Comparison of ENCODE assay signal across 13 mouse cellular contexts in the genomic region with DNA sequence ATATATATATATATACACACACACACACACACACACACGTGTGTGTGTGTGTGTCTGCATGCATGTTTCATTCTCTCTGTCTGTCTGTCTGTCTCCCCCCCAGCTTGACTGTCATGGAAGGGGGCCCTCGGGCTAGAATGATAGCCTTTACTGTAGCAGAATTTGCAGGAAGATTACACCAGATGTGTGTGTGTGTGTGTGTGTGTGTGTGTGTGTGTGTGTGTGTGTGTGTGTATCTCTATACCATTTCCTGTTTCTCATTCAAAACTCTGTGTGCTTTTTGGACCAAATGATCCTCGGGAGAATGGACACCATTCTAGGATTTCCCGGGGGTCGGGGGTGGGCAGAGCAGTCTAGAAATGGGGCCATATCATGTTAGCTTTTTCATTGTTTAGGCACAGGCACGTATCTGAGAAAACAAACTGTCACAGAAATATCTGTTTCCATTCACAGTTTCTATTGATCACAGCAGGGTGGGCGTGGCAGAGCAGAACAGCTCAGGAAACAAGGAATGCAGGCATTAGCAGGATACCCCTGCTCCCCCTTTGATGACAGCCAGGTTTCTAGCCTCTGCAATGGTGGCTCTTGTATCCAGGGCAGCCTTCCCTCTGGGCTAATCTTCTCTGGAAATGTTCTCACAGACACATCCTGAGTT. TPM values are rescaled to one million over a fixed set of nuclear protein-coding genes. Genes with fewer than 3 reads are reported as not detected.
A peak's percentile ranks its signal among the peaks of the same experiment; 100 is the strongest.
DNase-seq lines count a peak whose midpoint lies in the region; ATAC-seq and TF ChIP-seq lines count a peak whose summit lies in the region.
"Had no signal": no experiment of that assay in that cellular context is flagged by ENCODE, and none has a peak within 500 bp of the region (broad histone marks: within the 10 kb centered on the region; RNA-seq: fewer than 3 reads in every experiment).

No protein-coding gene starts in this region.

- no peak overlapping the region for H3K4me2 ChIP-seq in liver, embryonic 15.5 days
- no peak overlapping the region for H3K4me2 ChIP-seq in liver, embryonic 11.5 days
- H3K4me2 ChIP-seq in embryonic facial prominence, embryonic 13.5 days, result no peak overlapping the region
- H3K4me2 ChIP-seq: lung, embryonic 14.5 days had no signal

- DNase-seq in gastrocnemius, adult 2 months, result no peak
- no peak for DNase-seq in gastrocnemius, postnatal 14 days
- no peak for DNase-seq in liver, embryonic 11.5 days (ENCODE audit: low spot score)
- DNase-seq in CD4-positive helper T cell, adult 2 months (ENCODE audit: low read depth, low spot score), result peak; percentile 66
- DNase-seq in left cerebral cortex, adult 18-20 months (ENCODE audit: low spot score in 2 of 2), result no peak
- DNase-seq in right cerebral cortex, postnatal 25 days, result no peak

- H3K4me1 ChIP-seq in liver, embryonic 15.5 days (replicated peaks), result peaks cover 14% of the 10 kb centered on the region
- H3K4me1 ChIP-seq in liver, embryonic 11.5 days (replicated peaks; ENCODE audit: control insufficient read depth, insufficient read depth, low read length), result peaks cover 7% of the 10 kb centered on the region; the same call in 1 of the 2 replicates
- H3K4me1 ChIP-seq in embryonic facial prominence, embryonic 13.5 days, result peaks cover 8% of the 10 kb centered on the region

- H3K27me3 ChIP-seq in liver, embryonic 15.5 days, result no peaks in the 10 kb centered on the region
- H3K27me3 ChIP-seq in liver, embryonic 11.5 days (replicated peaks; ENCODE audit: control insufficient read depth, insufficient read depth, low read length), result no peaks in the 10 kb centered on the region
- no peaks in the 10 kb centered on the region for H3K27me3 ChIP-seq in embryonic facial prominence, embryonic 13.5 days
- H3K27me3 ChIP-seq: megakaryocyte, embryonic 14.5 days; Patski had no signal

- no peak overlapping the region for H3K9ac ChIP-seq in liver, embryonic 15.5 days
- H3K9ac ChIP-seq in liver, embryonic 11.5 days (ENCODE audit: low read depth, low read length), result no peak overlapping the region
- no peak overlapping the region for H3K9ac ChIP-seq in embryonic facial prominence, embryonic 13.5 days
- H3K9ac ChIP-seq: lung, embryonic 14.5 days had no signal

- H3K27ac ChIP-seq in gastrocnemius, adult 2 months, result peak overlapping the region; percentile 63
- H3K27ac ChIP-seq in liver, embryonic 15.5 days (replicated peaks), result 0 out of 2 replicates have a peak overlapping the region, but pooled peaks have one; percentile 53
- H3K27ac ChIP-seq in liver, embryonic 11.5 days (ENCODE audit: low read depth, low read length), result no peak overlapping the region
- H3K27ac ChIP-seq in embryonic facial prominence, embryonic 13.5 days, result peak overlapping the region; percentile 7; the same call in 1 of the 2 replicates
- H3K27ac ChIP-seq: kidney, postnatal 0 days had no signal

- H3K9me3 ChIP-seq in liver, embryonic 15.5 days (replicated peaks), result no peaks in the 10 kb centered on the region
- H3K9me3 ChIP-seq in liver, embryonic 11.5 days (ENCODE audit: control insufficient read depth, low read length), result no peaks in the 10 kb centered on the region
- H3K9me3 ChIP-seq in embryonic facial prominence, embryonic 13.5 days, result no peaks in the 10 kb centered on the region
- H3K9me3 ChIP-seq: megakaryocyte, embryonic 14.5 days had no signal

- no peak for ATAC-seq in liver, embryonic 15.5 days (ENCODE audit: insufficient read depth)
- no peak for ATAC-seq in liver, embryonic 11.5 days (replicated peaks; ENCODE audit: low FRiP score)
- ATAC-seq in embryonic facial prominence, embryonic 13.5 days (ENCODE audit: insufficient number of reproducible peaks, insufficient read depth, low FRiP score, low TSS enrichment, low read depth), result no peak
- ATAC-seq: Patski had no signal

- WGBS in liver, embryonic 15.5 days (ENCODE audit: insufficient replicate concordance), result 28% methylated on average over 7 of the region's 7 CpGs
- 46% methylated on average over 7 of the region's 7 CpGs for WGBS in liver, embryonic 11.5 days
- WGBS in embryonic facial prominence, embryonic 13.5 days, result 40% methylated on average over 7 of the region's 7 CpGs

- TF ChIP-seq CTCF in gastrocnemius, adult 2 months (IDR thresholded peaks at IDR 0.05), result no peak

- no peak overlapping the region for H3K4me3 ChIP-seq in gastrocnemius, adult 2 months
- no peak overlapping the region for H3K4me3 ChIP-seq in liver, embryonic 15.5 days (replicated peaks)
- H3K4me3 ChIP-seq in liver, embryonic 11.5 days (ENCODE audit: low read depth, low read length), result no peak overlapping the region
- no peak overlapping the region for H3K4me3 ChIP-seq in embryonic facial prominence, embryonic 13.5 days
- H3K4me3 ChIP-seq: erythroblast, embryonic 14.5 days had no signal

- no peaks in the 10 kb centered on the region for H3K36me3 ChIP-seq in liver, embryonic 15.5 days (replicated peaks)
- H3K36me3 ChIP-seq in liver, embryonic 11.5 days (ENCODE audit: control insufficient read depth, insufficient read depth, low read length), result no peaks in the 10 kb centered on the region
- no peaks in the 10 kb centered on the region for H3K36me3 ChIP-seq in embryonic facial prominence, embryonic 13.5 days

- intact Hi-C loops in gastrocnemius, adult 2 months (cut with DNase I), result no loop called here
- intact Hi-C loops in gastrocnemius, postnatal 14 days (cut with DNase I; ENCODE audit: low total_unique reads), result no loop called here

RNA-seq across cellular contexts. Expression of gene Dgkd, which starts 24.0 kb away (rescaled TPM):
- 10 to 100 TPM; 31.3 to 32.9 TPM for total RNA-seq in gastrocnemius, adult 2 months (2021)
- total RNA-seq in gastrocnemius, postnatal 14 days (2021), result 10 to 100 TPM; 37.7 to 39.9 TPM
- 9.8 and 10.5 TPM in 2 replicates for polyA plus RNA-seq in liver, embryonic 15.5 days (2015; fragmentation: Nextera tagmentation; extraction: Ambion mirVana)
- polyA plus RNA-seq in liver, embryonic 11.5 days (2014; fragmentation: Nextera tagmentation; extraction: Ambion mirVana), result 33.5 and 33.7 TPM in 2 replicates
- polyA plus RNA-seq in embryonic facial prominence, embryonic 13.5 days (2015; fragmentation: Nextera tagmentation; extraction: Ambion mirVana), result 28.8 and 33.0 TPM in 2 replicates
- total RNA-seq in left cerebral cortex, adult 18-20 months (2021), result 10 to 100 TPM; 96.9 to 97.1 TPM

RNA-seq across cellular contexts. Expression of gene Sag, which starts 25.6 kb away (rescaled TPM):
- under 1 TPM; 0.17 to 0.23 TPM for total RNA-seq in gastrocnemius, adult 2 months (2021)
- under 1 TPM; 0.13 to 0.14 TPM for total RNA-seq in gastrocnemius, postnatal 14 days (2021)
- polyA plus RNA-seq in liver, embryonic 15.5 days (2015; fragmentation: Nextera tagmentation; extraction: Ambion mirVana), result 0.44 and 0.66 TPM in 2 replicates
- 3.0 and 3.3 TPM in 2 replicates for polyA plus RNA-seq in liver, embryonic 11.5 days (2014; fragmentation: Nextera tagmentation; extraction: Ambion mirVana)
- 2.1 and 3.2 TPM in 2 replicates for polyA plus RNA-seq in embryonic facial prominence, embryonic 13.5 days (2015; fragmentation: Nextera tagmentation; extraction: Ambion mirVana)
- 1 to 10 TPM; 2.7 to 3.0 TPM for total RNA-seq in left cerebral cortex, adult 18-20 months (2021)
- polyA plus RNA-seq: erythroblast, embryonic 14.5 days had no signal
